Mouse (Mus musculus) heart, postnatal 36 days (tissue): ENCODE data around the gene Kazn. TPM values are rescaled to one million over a fixed set of nuclear protein-coding genes. Genes with fewer than 3 reads are reported as not detected.

Experiments used
- DNase-seq, 2 experiments: peaks; one replicate each; pipeline ENCODE4 v3.0.0; 2021 to 2022
- intact Hi-C: fragments of 180-260 bp; cut with DNase I; formaldehyde crosslinking; loops from one replicate; pipeline ENCODE4 v1.15.1; 2025
- total RNA-seq, 2 experiments: library from RNA; stranded (reverse); gene quantifications; 2 replicates each; pipeline ENCODE4 v1.2.3; 2021

The Kazn gene
- total RNA-seq, 2 experiments from 2014 or later = 3.4 to 3.6 TPM

- DNase-seq = no peak
- intact Hi-C loops = loop anchor here (5.0 kb wide), 1 partner anchor 42 kb away; no protein-coding TSS in a partner anchor
Measured at GRCm38 (mm10) chr4:142205693-142206092, 33.5 kb downstream of the Kazn start.

GRCm38 (mm10) chr4:142196626-142197025 is 42.6 kb downstream of the Kazn start:
- DNase-seq = no peak
- intact Hi-C loops = no loop called here

DNA sequence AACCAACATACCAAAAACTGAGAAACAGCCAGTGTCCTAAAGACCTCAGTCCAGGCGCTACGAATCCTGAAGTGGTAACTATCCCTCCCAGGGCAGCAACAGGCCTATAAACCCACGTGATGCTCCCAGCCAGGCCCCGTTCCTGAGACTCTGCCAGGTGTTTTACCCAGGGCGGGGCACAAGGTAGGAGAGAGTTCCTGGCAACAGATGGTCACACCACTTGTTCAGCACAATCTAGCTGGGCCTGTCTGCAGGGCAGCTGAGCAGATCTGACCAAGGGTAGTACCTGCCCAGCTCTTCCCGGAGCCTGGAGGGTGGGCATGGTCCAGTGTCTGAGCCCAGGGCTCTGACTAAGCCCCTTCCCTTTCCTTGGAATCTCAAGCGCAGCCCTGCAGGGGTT is 45.4 kb downstream of the Kazn start:
- DNase-seq = peak in 1 of 2 experiments; percentile 25
- intact Hi-C loops = no loop called here

DNA sequence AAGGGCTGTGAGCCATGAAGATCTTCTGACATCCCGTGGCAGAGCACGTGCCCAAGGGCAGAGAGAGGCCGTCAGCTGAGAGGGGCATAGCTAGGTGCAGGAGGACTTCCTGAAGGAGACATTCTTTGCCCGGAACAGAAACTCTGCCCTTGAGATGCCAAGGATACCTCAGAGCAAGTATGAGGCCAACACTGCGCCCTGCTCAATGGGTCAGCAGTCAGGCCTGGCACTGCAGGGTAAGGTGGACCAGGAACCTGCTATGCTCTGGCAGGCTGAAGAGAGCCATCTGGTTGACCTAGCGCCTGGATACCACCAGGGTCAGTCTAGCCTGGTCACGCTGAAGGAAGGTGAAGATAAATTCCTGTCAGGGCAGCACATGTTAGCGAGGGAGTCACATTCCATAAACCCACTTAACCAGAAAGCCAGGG is 46.0 kb downstream of the Kazn start:
- DNase-seq = no peak
- intact Hi-C loops = no loop called here

DNA sequence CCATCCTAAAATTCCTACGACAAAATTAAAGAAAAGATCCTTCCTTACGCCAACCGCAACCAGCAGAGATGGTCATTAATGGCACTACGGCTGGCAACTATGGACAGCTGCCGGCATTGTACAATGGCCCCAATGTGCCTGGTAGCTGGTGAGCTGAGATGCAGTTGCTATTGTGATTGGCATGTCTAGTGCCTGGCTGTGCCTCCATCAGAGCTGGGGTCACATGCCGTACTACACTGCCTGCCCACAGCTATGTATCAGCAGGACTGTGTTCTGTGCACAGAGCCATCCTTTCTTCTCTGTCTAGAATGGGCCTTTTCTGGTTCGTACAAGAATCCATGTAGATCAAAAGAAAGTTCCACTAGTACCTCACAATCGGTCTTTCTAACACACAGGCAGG is 49.2 kb downstream of the Kazn start:
- DNase-seq = no peak
- intact Hi-C loops = no loop called here

DNA sequence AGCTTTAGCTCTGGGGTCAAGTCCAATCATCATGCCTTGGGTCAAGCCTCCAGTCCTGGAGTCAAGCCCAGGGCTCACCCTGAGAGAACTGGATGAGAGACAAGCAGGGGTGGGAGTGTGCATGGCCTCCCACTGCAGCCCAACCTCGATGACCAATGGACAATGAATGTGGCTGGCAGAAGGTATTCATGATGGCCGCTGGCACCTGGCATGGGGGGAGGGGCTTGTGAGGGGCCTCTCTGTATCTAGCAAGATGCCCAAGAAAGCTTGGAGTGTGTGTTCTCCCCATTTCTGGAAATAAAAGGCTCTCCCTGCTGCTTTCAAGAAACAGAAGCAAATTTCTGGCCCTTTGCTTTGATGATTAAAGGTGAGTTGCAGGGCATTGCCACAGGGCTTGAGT is 50.7 kb downstream of the Kazn start:
- intact Hi-C loops = no loop called here
- DNase-seq = no peak

DNA sequence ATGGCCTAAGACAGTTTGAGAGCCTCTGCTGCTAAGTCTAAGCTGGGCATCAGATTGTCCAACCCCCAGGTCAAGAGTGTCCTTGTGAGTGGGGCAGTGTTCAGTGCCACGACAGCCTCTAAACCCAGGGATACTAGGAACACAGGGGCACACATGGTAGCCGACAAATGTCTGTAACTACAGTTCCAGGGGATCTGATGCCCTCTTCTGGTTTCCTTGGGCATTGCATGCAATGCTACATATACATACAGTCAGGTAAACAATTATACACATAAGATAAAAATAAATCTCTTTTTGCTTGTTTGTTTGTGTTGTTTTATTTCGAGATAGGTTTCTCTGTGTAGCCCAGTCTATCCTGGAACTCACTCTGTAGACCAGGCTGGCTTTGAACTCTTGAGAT is 53.0 kb downstream of the Kazn start:
- DNase-seq = no peak
- intact Hi-C loops = loop anchor here (2.0 kb wide), 1 partner anchor 29 kb away; no protein-coding TSS in a partner anchor

- intact Hi-C loops = no loop called here
- peak in 1 of 2 experiments; percentile 32 for DNase-seq
Measured at GRCm38 (mm10) chr4:142185533-142185900, 53.7 kb downstream of the Kazn start.

- intact Hi-C loops = no loop called here
- no peak for DNase-seq
Measured at GRCm38 (mm10) chr4:142184852-142185532, 54.2 kb downstream of the Kazn start.

- intact Hi-C loops = loop anchor here (2.0 kb wide), 1 partner anchor 55 kb away; the partner anchor contains the start of gene Kazn
- no peak for DNase-seq
Measured at GRCm38 (mm10) chr4:142183591-142183990, 55.6 kb downstream of the Kazn start.

- DNase-seq = no peak
- intact Hi-C loops = loop anchor here (2.0 kb wide), 1 partner anchor 56 kb away; the partner anchor contains the start of gene Kazn
Measured at GRCm38 (mm10) chr4:142183015-142183414, 56.2 kb downstream of the Kazn start.

GRCm38 (mm10) chr4:142181646-142182045 is 57.6 kb downstream of the Kazn start:
- no peak for DNase-seq
- intact Hi-C loops = loop anchor here (2.0 kb wide), 1 partner anchor 57 kb away; the partner anchor contains the start of gene Kazn

- DNase-seq = no peak
- intact Hi-C loops = no loop called here
Measured at GRCm38 (mm10) chr4:142180874-142181273, 58.3 kb downstream of the Kazn start.

- intact Hi-C loops = no loop called here
- DNase-seq = peak; percentile 67 to 71
Measured at GRCm38 (mm10) chr4:142180289-142180688, 58.9 kb downstream of the Kazn start.

DNA sequence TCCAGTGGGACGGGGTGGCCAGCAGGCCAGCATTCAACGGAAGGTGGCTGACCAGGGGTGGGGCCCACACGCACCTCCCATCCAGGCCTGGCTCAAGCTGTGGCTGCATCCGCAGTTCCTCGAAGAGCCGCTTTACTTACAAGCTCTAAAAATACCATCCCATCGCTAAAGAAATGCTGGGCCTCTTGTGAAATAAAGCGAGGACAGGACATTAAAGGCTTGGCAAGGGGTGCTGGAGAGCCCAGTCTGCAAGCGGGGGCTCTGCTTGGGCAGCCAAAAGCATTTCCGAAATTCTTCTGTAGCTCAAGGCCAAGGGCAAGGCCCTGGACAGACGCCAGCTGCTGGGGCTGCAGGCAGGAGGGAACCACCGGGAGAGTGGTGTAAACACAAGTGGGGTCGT is 59.7 kb downstream of the Kazn start:
- peak; percentile 63 to 64 for DNase-seq
- intact Hi-C loops = loop anchor here (1.0 kb wide), 1 partner anchor 13 kb away; no protein-coding TSS in a partner anchor

DNA sequence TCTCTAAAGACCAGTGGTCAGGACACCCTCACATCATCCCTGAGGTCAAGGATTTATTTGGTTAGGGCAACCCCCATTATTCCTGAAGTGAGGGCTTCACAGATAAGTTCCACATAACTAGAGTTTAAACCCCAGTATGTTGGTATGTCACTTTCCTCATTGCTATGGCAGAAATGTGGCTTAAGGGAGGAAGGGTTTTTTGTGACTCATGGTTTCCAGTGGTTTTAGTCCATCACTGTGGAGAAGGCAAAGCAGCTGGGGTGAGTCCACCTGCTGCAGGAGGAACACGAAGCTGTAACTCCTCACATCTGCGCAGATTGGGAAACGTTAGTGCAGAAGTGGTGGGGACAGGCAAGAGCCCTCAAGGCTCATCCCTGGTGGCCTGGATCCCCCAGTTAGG is 62.5 kb downstream of the Kazn start:
- intact Hi-C loops = no loop called here
- no peak for DNase-seq

DNA sequence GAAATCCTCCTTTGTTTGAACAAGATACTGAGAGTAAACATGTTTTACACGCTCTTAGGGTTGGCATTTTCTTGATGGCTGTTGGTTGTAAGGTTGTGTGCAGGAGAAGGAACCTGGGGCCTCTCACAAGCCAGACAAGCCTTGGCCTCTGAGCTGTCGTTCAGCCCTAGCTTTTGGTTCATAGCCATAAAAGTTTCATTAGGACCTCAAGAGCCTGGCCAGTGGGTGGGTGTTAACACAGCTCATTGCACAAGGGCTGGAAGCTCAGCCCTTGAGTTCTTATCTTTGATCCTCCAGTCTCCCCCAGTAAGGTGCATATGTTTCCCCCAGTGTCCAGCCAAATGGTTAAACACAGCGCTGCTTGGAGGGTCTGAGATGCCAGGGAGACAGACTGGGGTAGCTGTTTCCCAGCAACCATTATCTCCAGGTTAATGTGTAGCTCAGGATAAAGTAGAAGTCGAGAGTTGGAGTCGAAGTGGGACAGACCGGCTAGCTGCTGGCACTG is 65.2 kb downstream of the Kazn start:
- intact Hi-C loops = no loop called here
- DNase-seq = no peak

DNA sequence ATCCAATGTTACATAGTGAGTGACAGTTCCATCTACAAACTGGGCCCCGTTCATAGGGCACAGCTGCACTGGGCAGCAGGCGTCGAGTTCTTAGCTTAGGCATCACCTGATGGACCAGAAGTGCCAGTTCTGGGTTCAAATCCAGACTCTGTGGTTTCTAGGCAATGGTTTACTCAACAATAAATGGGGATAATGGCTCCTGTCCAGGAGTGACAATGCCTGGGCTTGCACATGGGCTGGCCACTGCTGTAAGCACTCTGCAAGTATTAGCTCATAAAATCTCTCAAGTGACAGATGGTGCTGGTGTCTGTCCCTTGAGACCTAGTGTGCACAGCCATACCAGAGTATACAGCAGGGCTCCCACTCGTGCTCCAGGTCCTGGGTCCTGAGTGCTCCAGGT is 66.3 kb downstream of the Kazn start:
- DNase-seq = no peak
- intact Hi-C loops = no loop called here

DNA sequence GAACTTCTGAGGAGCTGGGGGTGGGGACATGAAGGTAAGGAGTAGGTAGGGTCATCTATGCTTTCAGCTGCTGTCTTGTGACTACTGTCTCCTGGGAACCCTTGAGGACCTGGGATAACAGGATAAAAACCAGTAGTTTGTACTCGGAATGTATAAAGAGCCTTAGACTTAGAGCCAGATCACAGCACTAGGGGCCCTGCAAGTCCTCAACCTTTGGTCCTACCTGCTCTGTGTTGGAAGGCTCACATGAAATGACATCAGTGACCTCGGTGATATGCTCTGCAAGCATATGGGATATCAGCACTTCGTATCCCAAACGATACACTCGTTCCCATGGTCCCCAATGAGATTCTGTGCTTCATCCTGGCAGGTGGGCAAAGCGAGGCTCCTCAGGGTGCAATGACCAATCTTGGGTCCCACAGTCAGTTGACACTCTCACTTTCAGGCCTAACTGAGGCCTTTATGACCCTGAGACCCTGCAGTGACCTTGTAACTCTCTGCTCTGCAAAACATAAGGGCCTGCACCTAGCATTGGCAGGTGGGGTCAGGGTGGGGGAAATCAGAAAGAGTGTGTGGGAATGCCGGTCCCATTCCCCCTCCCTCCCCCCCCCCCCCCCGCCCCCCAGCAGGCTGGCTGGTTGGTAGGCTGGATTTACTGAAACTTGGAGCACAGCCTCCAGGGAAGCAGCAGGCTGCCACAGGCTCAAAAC is 67.3 kb downstream of the Kazn start:
- no peak for DNase-seq
- intact Hi-C loops = no loop called here

DNA sequence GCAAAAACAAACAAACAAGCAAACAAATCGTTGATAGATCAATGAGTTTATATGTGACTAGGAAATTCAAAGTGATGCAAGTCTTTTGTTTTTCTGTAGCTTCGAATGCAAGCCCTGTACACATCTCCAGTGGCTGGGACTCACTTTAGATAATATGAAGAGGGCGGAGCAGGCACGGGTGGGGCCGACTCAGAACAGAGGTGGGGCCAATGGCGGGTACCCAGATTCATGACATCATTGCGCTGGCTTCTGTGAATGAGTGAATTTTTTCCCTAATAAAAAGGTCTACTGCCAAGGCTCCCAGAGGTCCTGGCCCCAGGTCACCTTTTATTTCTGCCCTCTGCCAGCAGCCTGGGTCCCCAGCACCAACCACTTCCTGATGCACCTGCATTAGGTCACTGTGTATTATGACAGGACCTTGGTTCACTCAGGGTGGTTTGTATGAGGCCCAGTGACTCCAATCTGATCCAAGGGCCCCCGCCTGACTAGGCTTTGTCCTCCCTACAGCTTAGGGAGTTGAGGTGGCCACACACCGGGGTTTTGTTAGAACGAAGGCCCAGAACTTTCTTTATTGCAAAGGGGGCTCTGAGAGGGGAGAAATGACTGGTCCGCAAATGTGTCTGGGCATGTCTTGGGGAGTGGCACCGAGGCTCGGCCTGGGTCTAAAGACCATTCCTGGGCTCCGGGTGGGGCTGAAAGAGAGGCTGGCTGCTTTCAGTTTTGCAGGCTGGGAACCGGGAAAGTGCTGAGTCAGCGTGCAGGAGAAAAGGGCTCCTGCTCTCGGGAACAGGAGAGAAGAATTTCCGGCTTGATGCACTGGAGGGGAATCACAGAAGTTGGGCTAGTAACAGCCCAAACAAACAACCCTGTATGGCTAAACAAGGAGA is 68.1 kb downstream of the Kazn start:
- intact Hi-C loops = no loop called here
- DNase-seq = peak in 1 of 2 experiments; percentile 42

- intact Hi-C loops = no loop called here
- DNase-seq = no peak
Measured at GRCm38 (mm10) chr4:142169636-142170035, 69.6 kb downstream of the Kazn start.
